ENCODE assay signal across 26 mouse cellular contexts in the genomic region with DNA sequence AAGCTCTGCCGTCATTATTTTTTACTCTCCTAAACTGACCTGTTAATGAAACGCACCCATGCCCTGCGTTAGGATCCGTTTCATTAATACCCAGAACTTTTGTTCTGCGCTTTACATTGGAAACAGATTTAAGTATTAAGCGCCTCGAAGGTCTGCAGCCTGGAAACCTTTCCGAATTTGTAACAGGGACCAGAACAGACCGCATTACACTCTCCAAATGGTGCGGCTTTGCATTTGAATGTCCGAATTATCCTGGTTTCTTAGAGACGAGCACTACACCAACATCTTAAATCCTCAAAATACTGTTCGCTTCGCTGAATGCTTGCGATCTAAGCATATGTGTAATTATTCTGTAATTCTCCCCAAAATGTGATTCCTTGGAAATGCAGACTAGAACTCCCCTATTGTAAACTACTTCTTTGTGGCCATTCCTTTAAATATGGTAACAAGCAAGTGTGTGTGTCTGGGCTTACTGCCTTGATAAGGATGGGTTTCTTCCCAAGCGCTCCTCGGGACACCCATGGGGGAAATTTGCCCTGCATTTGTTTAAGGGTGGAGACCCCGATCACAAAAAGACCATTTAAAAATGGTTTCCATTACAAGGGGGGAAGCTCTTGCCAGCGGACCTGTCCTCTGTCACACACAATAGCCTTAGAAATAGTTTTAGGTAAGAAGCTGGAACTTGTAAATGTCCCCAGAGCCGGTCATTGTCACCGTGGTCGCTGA. TPM values are rescaled to one million over a fixed set of nuclear protein-coding genes. Genes with fewer than 3 reads are reported as not detected.
A peak's percentile ranks its signal among the peaks of the same experiment; 100 is the strongest.
DNase-seq lines count a peak whose midpoint lies in the region; ATAC-seq lines count a peak whose summit lies in the region.
"Had no signal": no experiment of that assay in that cellular context is flagged by ENCODE, and none has a peak within 500 bp of the region (broad histone marks: within the 10 kb centered on the region; RNA-seq: fewer than 3 reads in every experiment).

No protein-coding gene starts in this region.

- H3K27me3 ChIP-seq in hindbrain, embryonic 11.5 days (ENCODE audit: control insufficient read depth, insufficient read depth, low read length) = peaks cover 85% of the 10 kb centered on the region
- H3K27me3 ChIP-seq in hindbrain, embryonic 16.5 days (replicated peaks; ENCODE audit: control insufficient read depth, insufficient read depth, low read length) = peaks cover 74% of the 10 kb centered on the region
- peaks cover 88% of the 10 kb centered on the region for H3K27me3 ChIP-seq in neural tube, embryonic 15.5 days (replicated peaks)
- H3K27me3 ChIP-seq: CH12.LX had no signal

- H3K9me3 ChIP-seq in hindbrain, embryonic 11.5 days (ENCODE audit: control insufficient read depth, low read length) = no peaks in the 10 kb centered on the region
- H3K9me3 ChIP-seq in hindbrain, embryonic 16.5 days (ENCODE audit: control insufficient read depth, low read length) = no peaks in the 10 kb centered on the region
- H3K9me3 ChIP-seq in neural tube, embryonic 15.5 days (replicated peaks) = no peaks in the 10 kb centered on the region
- H3K9me3 ChIP-seq: heart, embryonic 12.5 days had no signal

- H3K4me3 ChIP-seq in hindbrain, embryonic 11.5 days (ENCODE audit: low read depth, low read length) = no peak overlapping the region
- no peak overlapping the region for H3K4me3 ChIP-seq in hindbrain, embryonic 16.5 days (ENCODE audit: low read length)
- no peak overlapping the region for H3K4me3 ChIP-seq in neural tube, embryonic 15.5 days (replicated peaks)
- H3K4me3 ChIP-seq: gastrocnemius, adult 2 months; heart, embryonic 12.5 days had no signal

- no peaks in the 10 kb centered on the region for H3K4me1 ChIP-seq in hindbrain, embryonic 11.5 days (replicated peaks; ENCODE audit: control insufficient read depth, insufficient read depth, low read length)
- no peaks in the 10 kb centered on the region for H3K4me1 ChIP-seq in hindbrain, embryonic 16.5 days (ENCODE audit: control insufficient read depth, insufficient read depth, low read depth, low read length)
- no peaks in the 10 kb centered on the region for H3K4me1 ChIP-seq in neural tube, embryonic 15.5 days

- H3K4me2 ChIP-seq in hindbrain, embryonic 11.5 days (replicated peaks; ENCODE audit: low read depth, low read length) = no peak overlapping the region
- no peak overlapping the region for H3K4me2 ChIP-seq in hindbrain, embryonic 16.5 days (ENCODE audit: low read length)
- H3K4me2 ChIP-seq in neural tube, embryonic 15.5 days = no peak overlapping the region
- H3K4me2 ChIP-seq: heart, embryonic 12.5 days had no signal

- H3K27ac ChIP-seq in hindbrain, embryonic 11.5 days (ENCODE audit: low read depth, low read length) = no peak overlapping the region
- H3K27ac ChIP-seq in hindbrain, embryonic 16.5 days (ENCODE audit: low read depth, low read length) = no peak overlapping the region
- H3K27ac ChIP-seq in neural tube, embryonic 15.5 days (replicated peaks) = no peak overlapping the region
- H3K27ac ChIP-seq: gastrocnemius, adult 2 months; hindbrain, postnatal 0 days had no signal

- no peaks in the 10 kb centered on the region for H3K36me3 ChIP-seq in hindbrain, embryonic 11.5 days (ENCODE audit: control insufficient read depth, insufficient read depth, low read length)
- no peaks in the 10 kb centered on the region for H3K36me3 ChIP-seq in hindbrain, embryonic 16.5 days (ENCODE audit: control insufficient read depth, insufficient read depth, low read length)
- H3K36me3 ChIP-seq in neural tube, embryonic 15.5 days = no peaks in the 10 kb centered on the region
- H3K36me3 ChIP-seq: heart, embryonic 12.5 days had no signal

- peak; percentile 57 for DNase-seq in hindbrain, embryonic 11.5 days (ENCODE audit: low spot score)
- peak; percentile 38 for DNase-seq in neural tube, embryonic 10.5 days (ENCODE audit: extremely low spot score, low spot score)
- DNase-seq in embryo, embryonic 9.5 days (ENCODE audit: extremely low spot score) = peak; percentile 44
- no peak for DNase-seq in urinary bladder, adult 18-20 months (ENCODE audit: low spot score in 2 of 2)
- no peak for DNase-seq in right cerebral cortex, postnatal 4 days
- DNase-seq in adrenal gland, adult 8-10 months = no peak
- DNase-seq: adrenal gland, postnatal 14 days; cerebellum, adult 11-12 months; cerebellum, postnatal 14 days; gastrocnemius, adult 2 months; kidney, adult 2 months; kidney, postnatal 10 days; liver; thymus, adult 2 months had no signal

- ATAC-seq in hindbrain, embryonic 11.5 days (ENCODE audit: low FRiP score) = no peak
- no peak for ATAC-seq in hindbrain, embryonic 16.5 days
- ATAC-seq in neural tube, embryonic 15.5 days (ENCODE audit: low FRiP score) = no peak
- ATAC-seq: hindbrain, postnatal 0 days; lung, postnatal 0 days had no signal

- WGBS in hindbrain, embryonic 11.5 days = 1% methylated on average over 22 of the region's 22 CpGs
- 2% methylated on average over 22 of the region's 22 CpGs for WGBS in hindbrain, embryonic 16.5 days
- 3% methylated on average over 22 of the region's 22 CpGs for WGBS in neural tube, embryonic 15.5 days

- no peak overlapping the region for H3K9ac ChIP-seq in hindbrain, embryonic 11.5 days (ENCODE audit: low read depth, low read length)
- H3K9ac ChIP-seq in hindbrain, embryonic 16.5 days (ENCODE audit: low read depth, low read length) = no peak overlapping the region
- no peak overlapping the region for H3K9ac ChIP-seq in neural tube, embryonic 15.5 days (replicated peaks)
- H3K9ac ChIP-seq: heart, embryonic 12.5 days had no signal

RNA-seq across cellular contexts. Expression of a gene that starts 41.6 kb away (rescaled TPM):
- polyA plus RNA-seq in hindbrain, embryonic 11.5 days (2014; fragmentation: Nextera tagmentation; extraction: Ambion mirVana) = 35.7 and 39.4 TPM in 2 replicates
- polyA plus RNA-seq in hindbrain, embryonic 16.5 days (2015; fragmentation: Nextera tagmentation; extraction: Ambion mirVana) = 1.0 and 4.2 TPM in 2 replicates
- 1.4 and 1.6 TPM in 2 replicates for polyA plus RNA-seq in neural tube, embryonic 15.5 days (2015; fragmentation: Nextera tagmentation; extraction: Ambion mirVana)
- total RNA-seq in adrenal gland, adult 8-10 months (2022) = not detected
- total RNA-seq: adrenal gland, postnatal 14 days; gastrocnemius, adult 2 months; heart, postnatal 25 days; layer of hippocampus, adult 18-20 months; left cerebral cortex, postnatal 25 days; megakaryocyte progenitor cell, adult 5-6 weeks had no signal
- polyA plus RNA-seq: gonadal fat pad, adult 2 months; kidney, adult 2 months; liver, embryonic 16.5 days; lung, postnatal 0 days had no signal

Comparison
In these comparisons a context has a peak if more than half of its experiments do, and no peak if none do; other contexts are left out.
1. DNase-seq: peak in hindbrain, embryonic 11.5 days (single experiment), neural tube, embryonic 10.5 days (single experiment) and embryo, embryonic 9.5 days (single experiment); none in urinary bladder, adult 18-20 months (0 of 2), right cerebral cortex, postnatal 4 days (single experiment) and adrenal gland, adult 8-10 months (single experiment).